Mouse (Mus musculus): ENCODE results near the gene Gtf3a.
"Not testable (repeated sequence)": the region's sequence is repeated elsewhere in the genome, so short reads cannot be mapped to it uniquely, and the experiment has no call there.

Gene Gtf3a

GRCm38 (mm10) chr5:146937541-146938503 is 10.6 kb upstream of the Gtf3a start:
- no peak for DNase-seq (ENCODE audit: low spot score in 2 of 2)

- DNase-seq (ENCODE audit: low spot score in 2 of 2), result peak in 1 of 2 experiments; percentile 69
Observed at GRCm38 (mm10) chr5:146939109-146939796, 9.2 kb upstream of the Gtf3a start.

- DNase-seq (ENCODE audit: low spot score in 2 of 2), result peak in 1 of 2 experiments; percentile 28
Observed at GRCm38 (mm10) chr5:146940219-146940618, 8.2 kb upstream of the Gtf3a start.

- DNase-seq (ENCODE audit: low spot score in 2 of 2), result not testable (repeated sequence)
Observed at GRCm38 (mm10) chr5:146941939-146942338, 6.5 kb upstream of the Gtf3a start.

- DNase-seq (ENCODE audit: low spot score in 2 of 2), result no peak
Observed at GRCm38 (mm10) chr5:146942965-146943364, 5.5 kb upstream of the Gtf3a start.

- DNase-seq (ENCODE audit: low spot score in 2 of 2), result no peak
Observed at GRCm38 (mm10) chr5:146944568-146944967, 3.9 kb upstream of the Gtf3a start.

GRCm38 (mm10) chr5:146946682-146947081 is 1.8 kb upstream of the Gtf3a start:
- DNase-seq (ENCODE audit: low spot score in 2 of 2), result no peak

- no peak for DNase-seq (ENCODE audit: low spot score in 2 of 2)
Observed at GRCm38 (mm10) chr5:146947497-146947896, 960 bp upstream of the Gtf3a start.

GRCm38 (mm10) chr5:146948041-146948507 is 383 bp upstream of the Gtf3a start:
- DNase-seq (ENCODE audit: low spot score in 2 of 2), result no peak

- DNase-seq (ENCODE audit: low spot score in 2 of 2), result no peak
Observed at GRCm38 (mm10) chr5:146954576-146954975, 6.1 kb downstream of the Gtf3a start.

- no peak for DNase-seq (ENCODE audit: low spot score in 2 of 2)
Observed at GRCm38 (mm10) chr5:146955651-146956050, 7.2 kb downstream of the Gtf3a start.

- no peak for DNase-seq (ENCODE audit: low spot score in 2 of 2)
Observed at GRCm38 (mm10) chr5:146956678-146957077, 8.2 kb downstream of the Gtf3a start.

GRCm38 (mm10) chr5:146963118-146963936 is 14.9 kb downstream of the Gtf3a start, which contains the start of gene Mtif3:
Gene Mtif3 (minus strand): TSS chr5:146963800.
- DNase-seq (ENCODE audit: low spot score in 2 of 2), result peak; percentile 56 to 78

GRCm38 (mm10) chr5:146963937-146964278 is 15.5 kb downstream of the Gtf3a start:
- no peak for DNase-seq (ENCODE audit: low spot score in 2 of 2)

GRCm38 (mm10) chr5:146968695-146969393 is 20.4 kb downstream of the Gtf3a start:
- DNase-seq (ENCODE audit: low spot score in 2 of 2), result no peak

GRCm38 (mm10) chr5:146971776-146972561 is 23.5 kb downstream of the Gtf3a start:
- DNase-seq (ENCODE audit: low spot score in 2 of 2), result no peak

GRCm38 (mm10) chr5:146973353-146973752 is 24.9 kb downstream of the Gtf3a start:
- DNase-seq (ENCODE audit: low spot score in 2 of 2), result no peak

- no peak for DNase-seq (ENCODE audit: low spot score in 2 of 2)
Observed at GRCm38 (mm10) chr5:146973858-146974780, 25.7 kb downstream of the Gtf3a start.

GRCm38 (mm10) chr5:146974781-146975123 is 26.3 kb downstream of the Gtf3a start:
- no peak for DNase-seq (ENCODE audit: low spot score in 2 of 2)
